Mouse (Mus musculus) testis, adult 2 months (tissue): ENCODE results near the gene 4930562C15Rik.

ENCODE experiments used
- CTCF ChIP-seq: fragments of 200-500 bp; IDR thresholded peaks from 2 replicates; pipeline ENCODE4 v1.5.1; 2012; ENCODE audit warnings: low read depth, mild to moderate bottlenecking, inconsistent platforms, low read length, moderate library complexity; ENCODE audit not compliant: control insufficient read depth, insufficient read depth, insufficient replicate concordance
- POLR2A ChIP-seq: fragments of 200-500 bp; IDR thresholded peaks from 2 replicates; pipeline ENCODE4 v1.6.1; 2012; ENCODE audit warnings: low read depth, mild to moderate bottlenecking, inconsistent platforms, low read length, moderate library complexity; ENCODE audit not compliant: control insufficient read depth

GRCm38 (mm10) chr16:4877195-4877594 is 42.0 kb downstream of the 4930562C15Rik start:
- TF ChIP-seq POLR2A, result no peak
- TF ChIP-seq CTCF, result no peak
